Mouse (Mus musculus): ENCODE data around the gene AC131692.1.
"Not testable (repeated sequence)": the region's sequence is repeated elsewhere in the genome, so short reads cannot be mapped to it uniquely, and the experiment has no call there.

The AC131692.1 gene

GRCm38 (mm10) chr19:6117346-6117985 lies 23.2 kb downstream of the AC131692.1 start:
- peak; percentile 43 for DNase-seq (ENCODE audit: low read depth, low spot score)

- DNase-seq (ENCODE audit: low read depth, low spot score): peak; percentile 98
Observed at GRCm38 (mm10) chr19:6117986-6118676, 23.9 kb downstream of the AC131692.1 start, which contains the start of gene Sac3d1. TSS of gene Sac3d1 (minus strand) at chr19:6118650.

GRCm38 (mm10) chr19:6118677-6119185 lies 24.5 kb downstream of the AC131692.1 start:
- DNase-seq (ENCODE audit: low read depth, low spot score): no peak

GRCm38 (mm10) chr19:6121761-6122160 lies 27.5 kb downstream of the AC131692.1 start:
- DNase-seq (ENCODE audit: low read depth, low spot score): no peak

- peak; percentile 28 for DNase-seq (ENCODE audit: low read depth, low spot score)
Observed at GRCm38 (mm10) chr19:6123330-6123729, 29.1 kb downstream of the AC131692.1 start.

- DNase-seq (ENCODE audit: low read depth, low spot score): no peak
Observed at GRCm38 (mm10) chr19:6124898-6125297, 30.7 kb downstream of the AC131692.1 start.

- peak; percentile 62 for DNase-seq (ENCODE audit: low read depth, low spot score)
Observed at GRCm38 (mm10) chr19:6126289-6126688, 32.1 kb downstream of the AC131692.1 start.

- no peak for DNase-seq (ENCODE audit: low read depth, low spot score)
Observed at GRCm38 (mm10) chr19:6126789-6127580, 32.8 kb downstream of the AC131692.1 start.

- DNase-seq (ENCODE audit: low read depth, low spot score): peak; percentile 99
Observed at GRCm38 (mm10) chr19:6127760-6128341, 33.6 kb downstream of the AC131692.1 start, which contains the start of gene Snx15. TSS of gene Snx15 (minus strand) at chr19:6128304.

- DNase-seq (ENCODE audit: low read depth, low spot score): not testable (repeated sequence)
Observed at GRCm38 (mm10) chr19:6130414-6131128, 36.4 kb downstream of the AC131692.1 start.

- peak; percentile 86 for DNase-seq (ENCODE audit: low read depth, low spot score)
Observed at GRCm38 (mm10) chr19:6132171-6132827, 38.1 kb downstream of the AC131692.1 start.

- DNase-seq (ENCODE audit: low read depth, low spot score): not testable (repeated sequence)
Observed at GRCm38 (mm10) chr19:6133197-6133596, 39.0 kb downstream of the AC131692.1 start.

GRCm38 (mm10) chr19:6136397-6136796 lies 42.2 kb downstream of the AC131692.1 start:
- DNase-seq (ENCODE audit: low read depth, low spot score): no peak

GRCm38 (mm10) chr19:6139701-6140100 lies 45.5 kb downstream of the AC131692.1 start:
- peak; percentile 40 for DNase-seq (ENCODE audit: low read depth, low spot score)

GRCm38 (mm10) chr19:6140374-6140677 lies 46.1 kb downstream of the AC131692.1 start:
- DNase-seq (ENCODE audit: low read depth, low spot score): no peak

- DNase-seq (ENCODE audit: low read depth, low spot score): peak; percentile 99
Observed at GRCm38 (mm10) chr19:6140678-6141393, 46.6 kb downstream of the AC131692.1 start, which contains the start of gene Batf2. TSS of gene Batf2 (plus strand) at chr19:6140983.

GRCm38 (mm10) chr19:6141394-6141749 lies 47.2 kb downstream of the AC131692.1 start, which contains the start of gene Arl2:
TSS of gene Arl2 (minus strand) at chr19:6141548.
- DNase-seq (ENCODE audit: low read depth, low spot score): peak; percentile 98

GRCm38 (mm10) chr19:6144842-6145241 lies 50.6 kb downstream of the AC131692.1 start:
- DNase-seq (ENCODE audit: low read depth, low spot score): no peak

Measured in brain, adult 2 months (tissue).